8 mouse cellular contexts compared by ENCODE assay signal in genomic region chr16:73647201-73647782, GRCm38 (mm10).
DNase-seq lines count a peak whose midpoint lies in the region; ATAC-seq and TF ChIP-seq lines count a peak whose summit lies in the region.

No protein-coding gene starts in this region.

- H3K36me3 ChIP-seq in midbrain, embryonic 10.5 days: no peaks in the 10 kb centered on the region
- no peaks in the 10 kb centered on the region for H3K36me3 ChIP-seq in midbrain, embryonic 11.5 days (ENCODE audit: control insufficient read depth, insufficient read depth, low read length)
- no peaks in the 10 kb centered on the region for H3K36me3 ChIP-seq in intestine, embryonic 15.5 days

- H3K27me3 ChIP-seq in midbrain, embryonic 10.5 days (ENCODE audit: low read depth, poor library complexity, severe bottlenecking): no peaks in the 10 kb centered on the region
- H3K27me3 ChIP-seq in midbrain, embryonic 11.5 days (ENCODE audit: control insufficient read depth, insufficient read depth, low read length): no peaks in the 10 kb centered on the region
- no peaks in the 10 kb centered on the region for H3K27me3 ChIP-seq in intestine, embryonic 15.5 days (replicated peaks)

- no peak for TF ChIP-seq CTCF in left cerebral cortex, adult 2 months (IDR thresholded peaks at IDR 0.05)

- H3K4me2 ChIP-seq in midbrain, embryonic 11.5 days: no peak overlapping the region
- peak overlapping the region; percentile 34; the same call in 1 of the 2 replicates for H3K4me2 ChIP-seq in intestine, embryonic 15.5 days (replicated peaks)

- intact Hi-C loops in left cerebral cortex, adult 2 months (cut with DNase I): no loop called here

- no peak for ATAC-seq in midbrain, embryonic 11.5 days (ENCODE audit: low FRiP score)
- ATAC-seq in granulocyte monocyte progenitor cell, adult 5-6 weeks (replicated peaks; ENCODE audit: poor library complexity, severe bottlenecking): peak; percentile 14; the same call in 1 of the 2 replicates
- peak; percentile 76 for ATAC-seq in intestine, embryonic 15.5 days

- no peaks in the 10 kb centered on the region for H3K4me1 ChIP-seq in midbrain, embryonic 10.5 days
- no peaks in the 10 kb centered on the region for H3K4me1 ChIP-seq in midbrain, embryonic 11.5 days (ENCODE audit: control insufficient read depth, insufficient read depth, low read length)
- 0 out of 2 replicates have a peak, but pooled peaks cover 4% of the 10 kb centered on the region for H3K4me1 ChIP-seq in intestine, embryonic 15.5 days (replicated peaks)

- peak; percentile 13 for DNase-seq in midbrain, embryonic 10.5 days (ENCODE audit: low spot score)
- no peak for DNase-seq in midbrain, embryonic 11.5 days (ENCODE audit: low spot score, missing footprints)
- DNase-seq in left cerebral cortex, adult 2 months (ENCODE audit: extremely low spot score in 1 of 2, low spot score in 2 of 2): peak; percentile 13 to 14
- DNase-seq in lung, postnatal 4 days: peak; percentile 58 to 80
- peak; percentile 8 for DNase-seq in right cerebral cortex, postnatal 25 days
- DNase-seq in spleen, postnatal 10 days (ENCODE audit: low spot score in 2 of 2): no peak

- H3K4me3 ChIP-seq in midbrain, embryonic 10.5 days: no peak overlapping the region
- H3K4me3 ChIP-seq in midbrain, embryonic 11.5 days (ENCODE audit: low read depth, low read length): no peak overlapping the region
- H3K4me3 ChIP-seq in intestine, embryonic 15.5 days (replicated peaks): no peak overlapping the region
- 0 out of 2 replicates have a peak overlapping the region, but pooled peaks have one; percentile 8 for H3K4me3 ChIP-seq in left cerebral cortex, adult 2 months

- no peak overlapping the region for H3K9ac ChIP-seq in midbrain, embryonic 11.5 days (ENCODE audit: low read length)
- no peak overlapping the region for H3K9ac ChIP-seq in intestine, embryonic 15.5 days

- 71% methylated on average over 19 of the region's 19 CpGs for WGBS in midbrain, embryonic 10.5 days
- WGBS in midbrain, embryonic 11.5 days: 75% methylated on average over 19 of the region's 19 CpGs
- 48% methylated on average over 19 of the region's 19 CpGs for WGBS in intestine, embryonic 15.5 days

- no peak overlapping the region for H3K27ac ChIP-seq in midbrain, embryonic 10.5 days (replicated peaks)
- no peak overlapping the region for H3K27ac ChIP-seq in midbrain, embryonic 11.5 days (ENCODE audit: low read depth, low read length)
- no peak overlapping the region for H3K27ac ChIP-seq in intestine, embryonic 15.5 days
- no peak overlapping the region for H3K27ac ChIP-seq in left cerebral cortex, adult 2 months

- no peaks in the 10 kb centered on the region for H3K9me3 ChIP-seq in midbrain, embryonic 10.5 days (replicated peaks)
- H3K9me3 ChIP-seq in midbrain, embryonic 11.5 days (ENCODE audit: control insufficient read depth, low read length): no peaks in the 10 kb centered on the region
- no peaks in the 10 kb centered on the region for H3K9me3 ChIP-seq in intestine, embryonic 15.5 days

Comparison
In these comparisons a context has a peak if more than half of its experiments do, and no peak if none do; other contexts are left out.
1. DNase-seq: peak in midbrain, embryonic 10.5 days (single experiment), left cerebral cortex, adult 2 months (2 of 2), lung, postnatal 4 days (2 of 2) and right cerebral cortex, postnatal 25 days (single experiment); none in midbrain, embryonic 11.5 days (single experiment) and spleen, postnatal 10 days (0 of 2).